Mouse (Mus musculus): ENCODE measurements at regions not wholly inside any gene's neighbourhood (a gene's known extent, or its start where the extent isn't known, plus 50 kb on each side); places are given as distances from the start of the nearest gene placed in this dataset.

GRCm38 (mm10) chr16:29147766-29148165 lies 61.7 kb upstream of the Hrasls start:
- no peak for DNase-seq (ENCODE audit: low spot score in 2 of 2)

GRCm38 (mm10) chr16:29119217-29119616 lies 90.3 kb upstream of the Hrasls start:
- no peak for DNase-seq (ENCODE audit: low spot score in 2 of 2)

- DNase-seq (ENCODE audit: low spot score in 2 of 2): no peak
Observed at GRCm38 (mm10) chr16:29096791-29097190, 112.7 kb upstream of the Hrasls start.

- no peak for DNase-seq (ENCODE audit: low spot score in 2 of 2)
Observed at GRCm38 (mm10) chr16:29065961-29066360, 136.5 kb upstream of the Mb21d2 start.

- no peak for DNase-seq (ENCODE audit: low spot score in 2 of 2)
Observed at GRCm38 (mm10) chr16:29065097-29065785, 135.8 kb upstream of the Mb21d2 start.

- no peak for DNase-seq (ENCODE audit: low spot score in 2 of 2)
Observed at GRCm38 (mm10) chr16:29063377-29063776, 133.9 kb upstream of the Mb21d2 start.

- DNase-seq (ENCODE audit: low spot score in 2 of 2): no peak
Observed at GRCm38 (mm10) chr16:29057076-29057475, 127.6 kb upstream of the Mb21d2 start.

GRCm38 (mm10) chr16:29054423-29054822 lies 125.0 kb upstream of the Mb21d2 start:
- no peak for DNase-seq (ENCODE audit: low spot score in 2 of 2)

GRCm38 (mm10) chr16:29046453-29046993 lies 117.0 kb upstream of the Mb21d2 start:
- no peak for DNase-seq (ENCODE audit: low spot score in 2 of 2)

- DNase-seq (ENCODE audit: low spot score in 2 of 2): peak; percentile 25 to 37
Observed at GRCm38 (mm10) chr16:29035523-29035922, 106.0 kb upstream of the Mb21d2 start.

GRCm38 (mm10) chr16:29034053-29034794 lies 104.8 kb upstream of the Mb21d2 start:
- DNase-seq (ENCODE audit: low spot score in 2 of 2): no peak

- no peak for DNase-seq (ENCODE audit: low spot score in 2 of 2)
Observed at GRCm38 (mm10) chr16:29033357-29033756, 103.9 kb upstream of the Mb21d2 start.

- no peak for DNase-seq (ENCODE audit: low spot score in 2 of 2)
Observed at GRCm38 (mm10) chr16:29027856-29028255, 98.4 kb upstream of the Mb21d2 start.

- peak in 1 of 2 experiments; percentile 7 for DNase-seq (ENCODE audit: low spot score in 2 of 2)
Observed at GRCm38 (mm10) chr16:29001249-29001648, 71.8 kb upstream of the Mb21d2 start.

GRCm38 (mm10) chr16:28999641-29000040 lies 70.2 kb upstream of the Mb21d2 start:
- no peak for DNase-seq (ENCODE audit: low spot score in 2 of 2)

- no peak for DNase-seq (ENCODE audit: low spot score in 2 of 2)
Observed at GRCm38 (mm10) chr16:28996629-28997028, 67.2 kb upstream of the Mb21d2 start.

GRCm38 (mm10) chr16:28990666-28991065 lies 61.2 kb upstream of the Mb21d2 start:
- no peak for DNase-seq (ENCODE audit: low spot score in 2 of 2)

- DNase-seq (ENCODE audit: low spot score in 2 of 2): no peak
Observed at GRCm38 (mm10) chr16:28984931-28985330, 55.5 kb upstream of the Mb21d2 start.

GRCm38 (mm10) chr16:28982901-28983300 lies 53.4 kb upstream of the Mb21d2 start:
- DNase-seq (ENCODE audit: low spot score in 2 of 2): no peak

Data from right cerebral cortex, adult 2 months (tissue).